Mouse (Mus musculus): ENCODE results near the gene Ppm1j. TPM values are rescaled to one million over a fixed set of nuclear protein-coding genes. Genes with fewer than 3 reads are reported as not detected.

Gene Ppm1j
- polyA plus RNA-seq, 1 experiment, result 2.1 TPM

DNA sequence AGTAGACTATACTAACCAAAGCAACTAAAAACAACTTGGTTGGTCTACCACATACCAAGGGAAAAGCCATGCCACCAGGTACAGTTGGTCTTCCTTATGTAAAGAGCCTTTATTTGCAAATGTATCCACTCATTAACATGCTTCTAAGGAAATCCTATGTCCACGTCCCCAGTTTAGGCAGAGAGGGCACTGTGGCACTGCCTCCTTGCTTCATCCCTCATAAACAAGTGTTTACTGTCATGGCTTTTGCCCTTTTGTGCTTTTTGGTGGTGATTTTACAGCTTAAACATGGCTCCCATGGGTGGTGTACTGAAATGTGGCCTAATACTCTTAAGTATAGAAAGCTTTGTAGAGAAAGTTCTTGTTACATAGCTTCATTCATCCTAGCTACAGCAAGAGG, 39.6 kb downstream of the Ppm1j start:
- TF ChIP-seq FLI1 (IDR thresholded peaks at IDR 0.05; ENCODE audit: low read length) (no peak), GATA1 (IDR thresholded peaks at IDR 0.05; ENCODE audit: borderline replicate concordance, low read length) (no peak)
- H3K36me3 ChIP-seq (replicated peaks; ENCODE audit: low read length), result peaks cover 43% of the 10 kb centered on the region
- H3K4me1 ChIP-seq, result peaks cover 57% of the 10 kb centered on the region

DNA sequence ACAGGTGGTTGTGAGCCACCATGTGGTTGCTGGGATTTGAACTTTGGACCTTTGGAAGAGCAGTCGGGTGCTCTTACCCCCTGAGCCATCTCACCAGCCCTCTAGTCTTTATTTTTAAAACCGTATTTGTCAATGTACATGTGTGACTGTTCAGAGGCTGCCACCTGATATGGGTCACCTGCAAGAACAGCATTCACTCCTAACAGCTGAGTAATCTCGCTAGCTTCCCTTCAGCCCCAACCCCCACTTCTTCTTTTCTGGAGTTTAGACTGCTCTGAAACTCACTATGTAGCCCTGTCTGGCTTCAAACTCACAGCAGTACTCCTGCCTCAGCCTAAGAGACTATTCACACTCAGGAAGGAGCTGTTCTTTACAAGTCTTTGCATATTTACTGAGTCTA, 41.6 kb downstream of the Ppm1j start:
- Histone ChIP-seq H3K9me3 (no peaks in the 10 kb centered on the region), H3K4me3 (replicated peaks) (no peak overlapping the region), H3K36me3 (replicated peaks; ENCODE audit: low read length) (peaks cover 52% of the 10 kb centered on the region), H3K27me3 (replicated peaks) (no peaks in the 10 kb centered on the region), H3K4me1 (peaks cover 43% of the 10 kb centered on the region)
- TF ChIP-seq FLI1 (IDR thresholded peaks at IDR 0.05; ENCODE audit: low read length) (no peak), GATA1 (IDR thresholded peaks at IDR 0.05; ENCODE audit: borderline replicate concordance, low read length) (no peak)

More for the DNA sequence above, 39.6 kb downstream of the Ppm1j start:
- H3K27me3 ChIP-seq (replicated peaks), result no peaks in the 10 kb centered on the region
- no peak overlapping the region for H3K4me3 ChIP-seq (replicated peaks)
- no peaks in the 10 kb centered on the region for H3K9me3 ChIP-seq

Other genes starting within 250 kb of the Ppm1j start
- 3.9 and 8.0 TPM in 2 replicates for gene Slc16a1, start 142.4 kb upstream of the Ppm1j start, polyA plus RNA-seq (2012; ENCODE audit: insufficient read depth, low replicate concordance)
- not detected in 2 replicates for gene Fam19a3, start 784 bp downstream of the Ppm1j start, polyA plus RNA-seq (2012; ENCODE audit: insufficient read depth, low replicate concordance)
- 103 and 229 TPM in 2 replicates for gene Rhoc, start 7.3 kb downstream of the Ppm1j start, polyA plus RNA-seq (2012; ENCODE audit: insufficient read depth, low replicate concordance)
- gene Mov10, start 37.5 kb downstream of the Ppm1j start, polyA plus RNA-seq (2012; ENCODE audit: insufficient read depth, low replicate concordance), result 38.5 and 66.3 TPM in 2 replicates
- 3.0 and 4.4 TPM in 2 replicates for gene St7l, start 82.9 kb downstream of the Ppm1j start, polyA plus RNA-seq (2012; ENCODE audit: insufficient read depth, low replicate concordance)
- gene Capza1, start 83.4 kb downstream of the Ppm1j start, polyA plus RNA-seq (2012; ENCODE audit: insufficient read depth, low replicate concordance), result 3.3 and 9.4 TPM in 2 replicates
- not detected in 2 replicates for gene Wnt2b, start 180.9 kb downstream of the Ppm1j start, polyA plus RNA-seq (2012; ENCODE audit: insufficient read depth, low replicate concordance)

Measured in megakaryocyte, embryonic 14.5 days (primary cell).